Mouse (Mus musculus): ENCODE results near the gene Hspa12b.

Gene Hspa12b

GRCm38 (mm10) chr2:131148353-131149253 is 21.5 kb downstream of the Hspa12b start:
- no peak for DNase-seq (ENCODE audit: low spot score)

GRCm38 (mm10) chr2:131149254-131149578 is 22.1 kb downstream of the Hspa12b start:
- DNase-seq (ENCODE audit: low spot score), result no peak

GRCm38 (mm10) chr2:131152166-131152730 is 25.2 kb downstream of the Hspa12b start:
- no peak for DNase-seq (ENCODE audit: low spot score)

- no peak for DNase-seq (ENCODE audit: low spot score)
Measured at GRCm38 (mm10) chr2:131154036-131154435, 27.0 kb downstream of the Hspa12b start.

- no peak for DNase-seq (ENCODE audit: low spot score)
Measured at GRCm38 (mm10) chr2:131156987-131157386, 29.9 kb downstream of the Hspa12b start.

GRCm38 (mm10) chr2:131159491-131159910 is 32.4 kb downstream of the Hspa12b start:
- no peak for DNase-seq (ENCODE audit: low spot score)

- DNase-seq (ENCODE audit: low spot score), result peak; percentile 82
Measured at GRCm38 (mm10) chr2:131159938-131160581, 33.0 kb downstream of the Hspa12b start, which contains the start of gene 1700037H04Rik. Gene 1700037H04Rik (minus strand): TSS chr2:131160081.

- DNase-seq (ENCODE audit: low spot score), result no peak
Measured at GRCm38 (mm10) chr2:131160671-131161111, 33.6 kb downstream of the Hspa12b start.

GRCm38 (mm10) chr2:131163924-131164323 is 36.8 kb downstream of the Hspa12b start:
- no peak for DNase-seq (ENCODE audit: low spot score)

- DNase-seq (ENCODE audit: low spot score), result no peak
Measured at GRCm38 (mm10) chr2:131166172-131166571, 39.1 kb downstream of the Hspa12b start.

- no peak for DNase-seq (ENCODE audit: low spot score)
Measured at GRCm38 (mm10) chr2:131167984-131168383, 40.9 kb downstream of the Hspa12b start.

- no peak for DNase-seq (ENCODE audit: low spot score)
Measured at GRCm38 (mm10) chr2:131168914-131169313, 41.8 kb downstream of the Hspa12b start.

GRCm38 (mm10) chr2:131170936-131171335 is 43.9 kb downstream of the Hspa12b start:
- DNase-seq (ENCODE audit: low spot score), result no peak

GRCm38 (mm10) chr2:131171401-131172104 is 44.5 kb downstream of the Hspa12b start:
- DNase-seq (ENCODE audit: low spot score), result no peak

- no peak for DNase-seq (ENCODE audit: low spot score)
Measured at GRCm38 (mm10) chr2:131172322-131172721, 45.2 kb downstream of the Hspa12b start.

GRCm38 (mm10) chr2:131174700-131175099 is 47.6 kb downstream of the Hspa12b start:
- no peak for DNase-seq (ENCODE audit: low spot score)

GRCm38 (mm10) chr2:131175286-131175944 is 48.3 kb downstream of the Hspa12b start:
- DNase-seq (ENCODE audit: low spot score), result no peak

GRCm38 (mm10) chr2:131175945-131176309 is 48.8 kb downstream of the Hspa12b start:
- no peak for DNase-seq (ENCODE audit: low spot score)

- DNase-seq (ENCODE audit: low spot score), result no peak
Measured at GRCm38 (mm10) chr2:131176491-131176890, 49.4 kb downstream of the Hspa12b start.

GRCm38 (mm10) chr2:131177932-131178331 is 50.9 kb downstream of the Hspa12b start:
- no peak for DNase-seq (ENCODE audit: low spot score)

- DNase-seq (ENCODE audit: low spot score), result no peak
Measured at GRCm38 (mm10) chr2:131178828-131179245, 51.8 kb downstream of the Hspa12b start.
